Mouse (Mus musculus) kidney, adult 2 months (tissue): ENCODE measurements around the gene Myl4.

Experiments
- CTCF ChIP-seq: fragments of 200-500 bp; conservative IDR thresholded peaks from 2 replicates; pipeline ENCODE4 v1.5.1; 2011; ENCODE audit warnings: low read depth, mild to moderate bottlenecking, control low read depth, low read length, moderate library complexity, mixed read lengths; ENCODE audit not compliant: insufficient read depth, insufficient read length
- POLR2A ChIP-seq: fragments of 200-500 bp; IDR thresholded peaks from one replicate; pipeline ENCODE4 v1.6.1; 2011; ENCODE audit warnings: low read depth, low read length, control low read depth

- TF ChIP-seq POLR2A (no peak), CTCF (no peak)
Observed at GRCm38 (mm10) chr11:104512436-104512835, 38.0 kb upstream of the Myl4 start.
